Mouse (Mus musculus): ENCODE measurements around the gene Agfg1. TPM values are rescaled to one million over a fixed set of nuclear protein-coding genes. Genes with fewer than 3 reads are reported as not detected.

Gene Agfg1
- polyA plus RNA-seq, 1 experiment: 21.7 TPM

DNA sequence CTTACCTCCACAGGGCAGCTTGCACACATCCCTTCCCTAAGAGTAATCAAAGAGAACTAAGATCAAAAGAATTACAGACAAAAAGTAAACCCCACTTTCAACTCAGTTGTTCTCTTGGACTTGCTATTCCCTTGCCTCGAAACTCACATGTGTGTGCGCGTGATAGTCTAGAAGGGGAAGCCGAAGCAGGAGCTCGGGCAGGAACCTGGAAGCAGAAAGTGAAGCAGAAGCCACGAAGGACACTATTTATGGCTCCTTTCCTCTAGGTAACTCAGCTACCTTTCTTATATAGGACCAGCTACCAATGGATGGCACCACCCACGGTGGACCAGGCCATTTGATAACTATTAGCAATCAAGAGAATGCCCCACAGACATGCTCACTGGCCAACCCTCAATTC is 13.5 kb upstream of the Agfg1 start:
- TF ChIP-seq TCF12 (IDR thresholded peaks at IDR 0.05; ENCODE audit: insufficient read depth, poor library complexity, severe bottlenecking): no peak
- TF ChIP-seq POLR2A (IDR thresholded peaks at IDR 0.05; ENCODE audit: insufficient read length, low read depth): no peak
- TF ChIP-seq CEBPB (IDR thresholded peaks at IDR 0.05; ENCODE audit: insufficient read depth, poor library complexity, severe bottlenecking): no peak
- no peak for TF ChIP-seq REST (IDR thresholded peaks at IDR 0.05; ENCODE audit: insufficient read depth, insufficient read length)
- no peak for TF ChIP-seq SRF (IDR thresholded peaks at IDR 0.05; ENCODE audit: control insufficient read depth, insufficient read length, low read depth)
- TF ChIP-seq TCF3 (IDR thresholded peaks at IDR 0.05; ENCODE audit: insufficient read length, low read depth): no peak
- no peak for TF ChIP-seq POLR2AphosphoS2 (IDR thresholded peaks at IDR 0.05; ENCODE audit: insufficient read length, low read depth)
- TF ChIP-seq USF1 (IDR thresholded peaks at IDR 0.05; ENCODE audit: low read depth): no peak
- no peak for TF ChIP-seq MYOD1 (IDR thresholded peaks at IDR 0.05; ENCODE audit: control insufficient read depth in 1 of 3, insufficient read length in 2 of 3, low read depth in 2 of 3)
- TF ChIP-seq E2F4 (IDR thresholded peaks at IDR 0.05; ENCODE audit: insufficient read depth): no peak
- TF ChIP-seq MAX (IDR thresholded peaks at IDR 0.05; ENCODE audit: low read depth): no peak
- TF ChIP-seq MYOG (IDR thresholded peaks at IDR 0.05; ENCODE audit: control insufficient read depth in 1 of 3, insufficient read depth in 1 of 3, insufficient read length in 2 of 3, low read depth in 2 of 3): no peak
- no peaks in the 10 kb centered on the region for H3K27me3 ChIP-seq (ENCODE audit: control insufficient read depth, insufficient read depth, insufficient read length)
- no peaks in the 10 kb centered on the region for H3K79me2 ChIP-seq (ENCODE audit: control insufficient read depth, insufficient read depth)
- H3K4me2 ChIP-seq (ENCODE audit: low read depth): no peak overlapping the region
- H3ac ChIP-seq (ENCODE audit: control insufficient read depth, insufficient read length): no peak overlapping the region
- H3K36me3 ChIP-seq (ENCODE audit: control insufficient read depth, insufficient read depth): no peaks in the 10 kb centered on the region
- no peak overlapping the region for H3K4me3 ChIP-seq

DNA sequence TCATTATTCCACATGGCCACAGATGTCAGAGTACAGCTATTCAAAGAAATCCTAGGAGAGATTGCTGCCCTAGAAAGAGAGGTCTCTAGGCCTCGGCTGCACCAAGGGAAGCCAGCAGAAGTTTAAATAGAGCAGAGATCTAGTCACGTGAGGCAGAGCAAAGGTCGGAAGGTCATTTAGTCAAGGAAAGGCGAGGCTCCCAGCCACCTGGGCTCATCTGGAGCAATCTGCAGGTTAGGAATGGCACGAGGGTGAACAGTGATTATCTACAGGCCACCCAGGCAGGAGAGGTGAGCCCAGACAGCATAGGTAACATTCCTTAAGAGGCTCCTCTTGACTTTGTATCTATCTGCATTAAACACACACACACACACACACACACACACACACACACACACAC is 12.4 kb upstream of the Agfg1 start:
- Histone ChIP-seq H3K4me2 (ENCODE audit: low read depth) (no peak overlapping the region), H3K79me2 (ENCODE audit: control insufficient read depth, insufficient read depth) (no peaks in the 10 kb centered on the region), H3K4me3 (no peak overlapping the region), H3K36me3 (ENCODE audit: control insufficient read depth, insufficient read depth) (no peaks in the 10 kb centered on the region), H3ac (ENCODE audit: control insufficient read depth, insufficient read length) (no peak overlapping the region), H3K27me3 (ENCODE audit: control insufficient read depth, insufficient read depth, insufficient read length) (no peaks in the 10 kb centered on the region)
- TF ChIP-seq USF1 (IDR thresholded peaks at IDR 0.05; ENCODE audit: low read depth) (no peak), REST (IDR thresholded peaks at IDR 0.05; ENCODE audit: insufficient read depth, insufficient read length) (no peak), E2F4 (IDR thresholded peaks at IDR 0.05; ENCODE audit: insufficient read depth) (no peak), TCF3 (IDR thresholded peaks at IDR 0.05; ENCODE audit: insufficient read length, low read depth) (no peak), MYOD1 (IDR thresholded peaks at IDR 0.05; ENCODE audit: control insufficient read depth in 1 of 3, insufficient read length in 2 of 3, low read depth in 2 of 3) (no peak), MAX (IDR thresholded peaks at IDR 0.05; ENCODE audit: low read depth) (no peak), MYOG (IDR thresholded peaks at IDR 0.05; ENCODE audit: control insufficient read depth in 1 of 3, insufficient read depth in 1 of 3, insufficient read length in 2 of 3, low read depth in 2 of 3) (no peak), CEBPB (IDR thresholded peaks at IDR 0.05; ENCODE audit: insufficient read depth, poor library complexity, severe bottlenecking) (no peak), POLR2AphosphoS2 (IDR thresholded peaks at IDR 0.05; ENCODE audit: insufficient read length, low read depth) (no peak), POLR2A (IDR thresholded peaks at IDR 0.05; ENCODE audit: insufficient read length, low read depth) (no peak), TCF12 (IDR thresholded peaks at IDR 0.05; ENCODE audit: insufficient read depth, poor library complexity, severe bottlenecking) (no peak), SRF (IDR thresholded peaks at IDR 0.05; ENCODE audit: control insufficient read depth, insufficient read length, low read depth) (no peak)

DNA sequence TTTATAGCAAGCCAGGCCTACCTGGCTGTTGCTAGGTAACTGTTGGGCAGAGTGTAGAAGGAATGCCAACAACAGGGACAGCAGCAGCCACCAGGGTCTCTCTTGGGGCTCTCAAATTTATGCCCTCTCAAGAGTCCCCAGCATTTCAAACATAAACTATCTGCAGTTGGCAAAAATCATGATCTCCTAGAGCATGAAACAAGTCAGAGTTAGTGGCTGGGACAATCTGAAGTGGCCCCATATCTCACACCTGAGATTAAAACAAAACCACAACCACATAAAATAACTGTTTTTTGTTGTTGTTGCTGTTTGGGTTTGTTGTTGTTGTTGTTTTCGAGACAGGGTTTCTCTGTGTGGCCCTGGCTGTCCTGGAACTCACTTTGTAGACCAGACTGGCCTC is 8.5 kb upstream of the Agfg1 start:
- H3K36me3 ChIP-seq (ENCODE audit: control insufficient read depth, insufficient read depth): no peaks in the 10 kb centered on the region
- no peaks in the 10 kb centered on the region for H3K79me2 ChIP-seq (ENCODE audit: control insufficient read depth, insufficient read depth)
- H3K4me3 ChIP-seq: no peak overlapping the region
- H3K27me3 ChIP-seq (ENCODE audit: control insufficient read depth, insufficient read depth, insufficient read length): no peaks in the 10 kb centered on the region
- H3ac ChIP-seq (ENCODE audit: control insufficient read depth, insufficient read length): no peak overlapping the region
- H3K4me2 ChIP-seq (ENCODE audit: low read depth): no peak overlapping the region
- TF ChIP-seq MAX (IDR thresholded peaks at IDR 0.05; ENCODE audit: low read depth): no peak
- TF ChIP-seq USF1 (IDR thresholded peaks at IDR 0.05; ENCODE audit: low read depth): no peak
- no peak for TF ChIP-seq POLR2AphosphoS2 (IDR thresholded peaks at IDR 0.05; ENCODE audit: insufficient read length, low read depth)
- TF ChIP-seq E2F4 (IDR thresholded peaks at IDR 0.05; ENCODE audit: insufficient read depth): no peak

DNA sequence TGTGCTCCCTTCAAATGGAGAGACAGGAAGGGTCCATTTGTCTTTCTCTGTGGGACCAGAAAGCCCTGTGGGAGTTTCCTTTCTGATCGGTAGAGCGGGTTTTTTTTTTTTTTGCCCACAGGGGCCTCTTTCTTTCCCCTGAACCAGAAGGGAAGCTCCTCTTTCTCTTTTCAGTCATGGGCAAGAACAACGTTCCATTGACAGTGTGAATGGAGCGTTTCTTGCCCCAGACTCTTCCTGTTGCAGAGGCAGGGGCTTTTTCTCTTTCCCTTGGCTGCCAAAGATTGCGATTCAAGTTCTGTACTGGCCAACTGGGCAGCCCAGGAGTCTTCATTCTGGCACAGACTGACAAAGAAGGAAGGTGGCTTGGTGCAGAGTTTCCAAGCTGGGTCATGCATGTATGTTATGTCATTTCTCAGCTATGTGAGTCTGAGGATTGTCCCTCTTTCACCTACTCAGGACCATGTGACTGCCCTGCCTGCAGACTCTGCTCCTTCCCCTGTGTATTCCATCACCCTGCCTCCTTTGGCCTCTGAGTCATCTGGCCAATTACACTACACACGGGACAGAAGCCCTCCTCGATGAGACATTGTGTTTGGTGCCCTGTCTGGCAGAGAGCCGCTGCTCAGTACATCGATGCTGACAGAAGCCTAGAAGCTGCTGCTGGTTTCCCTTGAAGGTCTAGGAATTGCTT is 7.6 kb upstream of the Agfg1 start:
- no peaks in the 10 kb centered on the region for H3K27me3 ChIP-seq (ENCODE audit: control insufficient read depth, insufficient read depth, insufficient read length)
- peak overlapping the region; percentile 59 for H3K4me2 ChIP-seq (ENCODE audit: low read depth)
- H3K79me2 ChIP-seq (ENCODE audit: control insufficient read depth, insufficient read depth): no peaks in the 10 kb centered on the region
- TF ChIP-seq USF1 (IDR thresholded peaks at IDR 0.05; ENCODE audit: low read depth): peak; percentile 84
- no peak for TF ChIP-seq E2F4 (IDR thresholded peaks at IDR 0.05; ENCODE audit: insufficient read depth)
- TF ChIP-seq MYOG (IDR thresholded peaks at IDR 0.05; ENCODE audit: control insufficient read depth in 1 of 3, insufficient read depth in 1 of 3, insufficient read length in 2 of 3, low read depth in 2 of 3): no peak
- TF ChIP-seq MYOD1 (IDR thresholded peaks at IDR 0.05; ENCODE audit: control insufficient read depth in 1 of 3, insufficient read length in 2 of 3, low read depth in 2 of 3): no peak
- no peak for TF ChIP-seq POLR2AphosphoS2 (IDR thresholded peaks at IDR 0.05; ENCODE audit: insufficient read length, low read depth)
- no peak for TF ChIP-seq SRF (IDR thresholded peaks at IDR 0.05; ENCODE audit: control insufficient read depth, insufficient read length, low read depth)
- H3K4me3 ChIP-seq: no peak overlapping the region
- H3K36me3 ChIP-seq (ENCODE audit: control insufficient read depth, insufficient read depth): no peaks in the 10 kb centered on the region
- no peak overlapping the region for H3ac ChIP-seq (ENCODE audit: control insufficient read depth, insufficient read length)

DNA sequence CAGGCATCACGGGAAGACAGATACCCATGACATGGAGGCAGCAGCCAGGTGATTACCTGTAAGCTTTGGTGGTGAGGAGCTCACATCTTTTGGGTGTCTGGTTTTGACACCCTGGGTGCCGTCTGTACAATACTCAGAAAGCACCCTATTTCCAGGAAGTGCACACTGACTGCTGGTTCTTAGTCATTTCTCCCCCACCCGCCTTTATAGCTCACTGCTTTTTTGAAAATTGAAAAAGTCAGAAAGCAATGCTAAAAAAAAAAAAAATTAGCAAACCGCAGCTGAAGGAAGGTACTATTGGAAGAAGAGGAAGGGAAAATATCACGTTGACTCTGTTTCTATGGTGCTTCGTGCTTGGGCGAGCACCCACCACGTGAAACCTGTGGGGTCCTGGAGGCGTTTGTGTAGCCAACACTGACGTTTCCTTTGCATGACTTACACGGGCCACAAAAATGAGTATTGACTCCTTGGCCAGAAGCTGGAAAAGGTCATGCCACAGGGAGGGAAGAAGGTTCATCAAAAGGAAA is 6.7 kb upstream of the Agfg1 start:
- Histone ChIP-seq H3K4me2 (ENCODE audit: low read depth) (peak overlapping the region; percentile 59), H3K27me3 (ENCODE audit: control insufficient read depth, insufficient read depth, insufficient read length) (no peaks in the 10 kb centered on the region), H3K36me3 (ENCODE audit: control insufficient read depth, insufficient read depth) (no peaks in the 10 kb centered on the region), H3ac (ENCODE audit: control insufficient read depth, insufficient read length) (no peak overlapping the region), H3K79me2 (ENCODE audit: control insufficient read depth, insufficient read depth) (no peaks in the 10 kb centered on the region), H3K4me3 (no peak overlapping the region)
- TF ChIP-seq TCF3 (IDR thresholded peaks at IDR 0.05; ENCODE audit: insufficient read length, low read depth): no peak
- no peak for TF ChIP-seq MYOD1 (IDR thresholded peaks at IDR 0.05; ENCODE audit: control insufficient read depth in 1 of 3, insufficient read length in 2 of 3, low read depth in 2 of 3)
- TF ChIP-seq POLR2A (IDR thresholded peaks at IDR 0.05; ENCODE audit: insufficient read length, low read depth): no peak
- TF ChIP-seq MYOG (IDR thresholded peaks at IDR 0.05; ENCODE audit: control insufficient read depth in 1 of 3, insufficient read depth in 1 of 3, insufficient read length in 2 of 3, low read depth in 2 of 3): no peak
- TF ChIP-seq USF1 (IDR thresholded peaks at IDR 0.05; ENCODE audit: low read depth): no peak
- TF ChIP-seq MAX (IDR thresholded peaks at IDR 0.05; ENCODE audit: low read depth): no peak
- no peak for TF ChIP-seq TCF12 (IDR thresholded peaks at IDR 0.05; ENCODE audit: insufficient read depth, poor library complexity, severe bottlenecking)
- TF ChIP-seq SRF (IDR thresholded peaks at IDR 0.05; ENCODE audit: control insufficient read depth, insufficient read length, low read depth): no peak
- TF ChIP-seq POLR2AphosphoS2 (IDR thresholded peaks at IDR 0.05; ENCODE audit: insufficient read length, low read depth): no peak
- no peak for TF ChIP-seq CEBPB (IDR thresholded peaks at IDR 0.05; ENCODE audit: insufficient read depth, poor library complexity, severe bottlenecking)
- no peak for TF ChIP-seq E2F4 (IDR thresholded peaks at IDR 0.05; ENCODE audit: insufficient read depth)
- TF ChIP-seq REST (IDR thresholded peaks at IDR 0.05; ENCODE audit: insufficient read depth, insufficient read length): no peak

Data from myocyte (in vitro differentiated cells).